Mouse (Mus musculus) limb, embryonic 15.5 days (tissue): ENCODE results near the gene Usp24. TPM values are rescaled to one million over a fixed set of nuclear protein-coding genes. Genes with fewer than 3 reads are reported as not detected.

Source experiments
- ATAC-seq: fragments of 200-750 bp; cut with Nextera tagmentation; 2 replicates; pipeline ENCODE4 v1.8.0; 2017; ENCODE audit warnings: low read depth, moderate TSS enrichment; ENCODE audit not compliant: insufficient number of reproducible peaks, low FRiP score, low TSS enrichment
- H3K27ac ChIP-seq: fragments of 300-500 bp; sonication (generic); 2 replicates; pipeline ENCODE4 v1.5.1; 2015; ENCODE audit warnings: moderate library complexity, mild to moderate bottlenecking, inconsistent platforms
- H3K27me3 ChIP-seq: fragments of 300-500 bp; sonication (generic); 2 replicates; pipeline ENCODE4 v1.6.1; 2015; ENCODE audit warnings: inconsistent platforms
- H3K36me3 ChIP-seq: fragments of 300-500 bp; sonication (generic); 2 replicates; pipeline ENCODE4 v1.6.1; 2015; ENCODE audit warnings: inconsistent platforms
- H3K4me1 ChIP-seq: fragments of 300-500 bp; sonication (generic); 2 replicates; pipeline ENCODE4 v1.6.1; 2015; ENCODE audit warnings: inconsistent platforms
- H3K4me2 ChIP-seq: fragments of 300-500 bp; sonication (generic); 2 replicates; pipeline ENCODE4 v1.6.1; 2015; ENCODE audit warnings: mild to moderate bottlenecking, inconsistent platforms
- H3K4me3 ChIP-seq: fragments of 300-500 bp; sonication (generic); 2 replicates; pipeline ENCODE4 v1.5.1; 2015; ENCODE audit warnings: mild to moderate bottlenecking, inconsistent platforms
- H3K9ac ChIP-seq: fragments of 300-500 bp; sonication (generic); 2 replicates; pipeline ENCODE4 v1.6.1; 2015; ENCODE audit warnings: inconsistent platforms
- H3K9me3 ChIP-seq: fragments of 300-500 bp; sonication (generic); 2 replicates; pipeline ENCODE4 v1.6.1; 2016; ENCODE audit warnings: inconsistent platforms
- WGBS: fragments of 180-500 bp; shearing (Covaris S2); methylation state at CpG from one replicate; pipeline ENCODE4 v1.1.7; 2015; 5-methylcytosine and 5-hydroxymethylcytosine counted together
- polyA plus RNA-seq: library from polyadenylated mRNA; unstranded; fragments of >200 nt; fragmentation: Nextera tagmentation; extraction: Ambion mirVana; gene quantifications from 2 replicates; pipeline ENCODE4 v1.2.1, GENCODE M21; 2015

The Usp24 gene
- polyA plus RNA-seq = 6.0 and 8.0 TPM in 2 replicates

- H3K9me3 ChIP-seq = no peaks in the 10 kb centered on the region
- H3K4me3 ChIP-seq = peak within 1 kb of the TSS; percentile 80
- H3K27ac ChIP-seq = peak within 1 kb of the TSS; percentile 93
- WGBS = under 1% methylated on average over 24 of the region's 60 CpGs
- peaks cover 28% of the 10 kb centered on the region for H3K4me1 ChIP-seq
- no peaks in the 10 kb centered on the region for H3K27me3 ChIP-seq
- peak within 1 kb of the TSS; percentile 96 for H3K9ac ChIP-seq
- peak; percentile 80 for ATAC-seq
- peak within 1 kb of the TSS; percentile 76 for H3K4me2 ChIP-seq
- H3K36me3 ChIP-seq = no peaks in the 10 kb centered on the region
Observed at GRCm38 (mm10) chr4:106315921-106316350, at the start of gene Usp24. Gene Usp24 (plus strand): TSS chr4:106316213.

- H3K4me3 ChIP-seq = no peak overlapping the region
- 35% methylated on average over 2 of the region's 2 CpGs for WGBS
- H3K9ac ChIP-seq = no peak overlapping the region
- H3K4me1 ChIP-seq = peaks cover 12% of the 10 kb centered on the region; the same call in 1 of the 2 replicates
- no peak overlapping the region for H3K4me2 ChIP-seq
- ATAC-seq = no peak
- no peaks in the 10 kb centered on the region for H3K36me3 ChIP-seq
- H3K27ac ChIP-seq = no peak overlapping the region
- no peaks in the 10 kb centered on the region for H3K9me3 ChIP-seq
- H3K27me3 ChIP-seq = no peaks in the 10 kb centered on the region
Observed at GRCm38 (mm10) chr4:106276937-106277336, 39.1 kb upstream of the Usp24 start.

GRCm38 (mm10) chr4:106279177-106279576, 36.8 kb upstream of the Usp24 start:
- 30% methylated on average over 4 of the region's 4 CpGs for WGBS
- H3K27me3 ChIP-seq = no peaks in the 10 kb centered on the region
- no peak for ATAC-seq

GRCm38 (mm10) chr4:106281128-106281491, 34.9 kb upstream of the Usp24 start:
- H3K4me3 ChIP-seq = no peak overlapping the region
- peak overlapping the region; percentile 10; the same call in 1 of the 2 replicates for H3K4me2 ChIP-seq
- no peak overlapping the region for H3K9ac ChIP-seq
- H3K9me3 ChIP-seq = no peaks in the 10 kb centered on the region
- no peaks in the 10 kb centered on the region for H3K27me3 ChIP-seq
- no peak for ATAC-seq
- peaks cover 14% of the 10 kb centered on the region; the same call in 1 of the 2 replicates for H3K4me1 ChIP-seq
- no peaks in the 10 kb centered on the region for H3K36me3 ChIP-seq
- H3K27ac ChIP-seq = no peak overlapping the region
- WGBS = 48% methylated on average over 2 of the region's 2 CpGs

More at GRCm38 (mm10) chr4:106279177-106279576, 36.8 kb upstream of the Usp24 start:
- Histone ChIP-seq H3K9me3 (no peaks in the 10 kb centered on the region), H3K4me1 (peaks cover 14% of the 10 kb centered on the region; the same call in 1 of the 2 replicates), H3K9ac (no peak overlapping the region), H3K4me2 (no peak overlapping the region), H3K4me3 (no peak overlapping the region), H3K36me3 (no peaks in the 10 kb centered on the region), H3K27ac (no peak overlapping the region)

- H3K27ac ChIP-seq = peak overlapping the region; percentile 39; the same call in 1 of the 2 replicates
- H3K9me3 ChIP-seq = no peaks in the 10 kb centered on the region
- 0 out of 2 replicates have a peak, but pooled peaks have one; percentile 10 for ATAC-seq
- 19% methylated on average over 8 of the region's 8 CpGs for WGBS
- no peak overlapping the region for H3K9ac ChIP-seq
- peaks cover 14% of the 10 kb centered on the region; the same call in 1 of the 2 replicates for H3K4me1 ChIP-seq
- H3K4me2 ChIP-seq = peak overlapping the region; percentile 10; the same call in 1 of the 2 replicates
- H3K27me3 ChIP-seq = no peaks in the 10 kb centered on the region
- H3K4me3 ChIP-seq = no peak overlapping the region
- no peaks in the 10 kb centered on the region for H3K36me3 ChIP-seq
Observed at GRCm38 (mm10) chr4:106281492-106282122, 34.4 kb upstream of the Usp24 start.

DNA sequence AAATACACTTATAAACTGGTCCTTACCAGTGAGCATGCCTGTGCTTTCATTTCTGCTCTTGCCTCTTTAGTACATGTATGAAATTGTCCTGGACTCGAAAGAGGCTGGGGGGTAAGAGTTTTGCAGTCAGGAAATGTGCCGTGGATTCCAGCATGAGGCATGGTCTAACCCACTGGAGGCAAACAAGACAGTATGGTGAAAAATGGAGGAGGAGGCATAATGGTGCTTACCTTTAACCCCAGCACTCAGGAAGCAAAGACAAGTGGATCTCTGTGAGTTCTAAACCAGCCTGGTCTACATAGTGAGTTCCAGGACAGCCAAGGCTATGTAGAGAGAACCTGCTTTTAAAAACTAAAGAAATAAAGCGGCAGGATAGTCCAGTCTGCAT, 33.9 kb upstream of the Usp24 start:
- no peak overlapping the region for H3K4me3 ChIP-seq
- WGBS = 51% methylated on average over 3 of the region's 3 CpGs
- H3K9ac ChIP-seq = no peak overlapping the region
- no peaks in the 10 kb centered on the region for H3K27me3 ChIP-seq
- peaks cover 14% of the 10 kb centered on the region; the same call in 1 of the 2 replicates for H3K4me1 ChIP-seq
- no peaks in the 10 kb centered on the region for H3K36me3 ChIP-seq
- H3K27ac ChIP-seq = peak overlapping the region; percentile 39; the same call in 1 of the 2 replicates
- ATAC-seq = no peak
- no peaks in the 10 kb centered on the region for H3K9me3 ChIP-seq
- 0 out of 2 replicates have a peak overlapping the region, but pooled peaks have one; percentile 10 for H3K4me2 ChIP-seq

DNA sequence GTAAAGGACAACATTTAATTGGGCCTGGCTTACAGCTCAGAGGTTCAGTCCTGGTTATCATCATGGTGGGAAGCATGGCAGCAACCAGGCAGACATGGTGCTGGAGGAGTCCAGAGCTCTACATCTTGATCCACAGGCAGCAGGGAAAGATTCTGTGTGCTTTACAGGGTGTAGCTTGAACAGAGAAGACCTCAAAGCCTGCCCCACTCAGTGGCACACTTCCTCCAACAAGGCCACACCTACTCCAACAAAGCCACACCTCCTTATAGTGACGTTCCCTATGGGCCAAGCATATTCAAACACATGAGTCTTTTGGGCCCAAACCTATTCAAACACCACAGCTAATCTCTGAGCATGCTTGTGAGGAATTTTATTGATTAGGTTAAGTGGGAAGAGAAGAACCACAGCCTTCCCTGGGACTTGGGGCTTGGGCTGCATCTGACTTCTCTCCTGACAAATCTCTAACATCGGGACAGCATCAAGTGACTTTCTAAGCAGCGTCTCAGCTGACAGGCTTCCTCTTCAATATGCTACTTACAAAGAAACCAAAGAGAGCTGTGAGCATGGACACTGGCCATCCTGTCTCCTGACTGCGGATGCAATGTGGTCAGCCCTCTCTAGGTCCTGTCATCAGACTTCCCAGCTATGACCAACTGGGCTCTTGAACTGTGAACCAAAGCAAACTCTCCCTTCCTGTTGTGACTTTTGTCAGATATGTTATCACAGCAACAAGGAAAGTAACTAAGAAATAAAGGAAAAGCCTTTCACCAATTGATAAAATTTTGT, 28.9 kb upstream of the Usp24 start:
- Histone ChIP-seq H3K27me3 (no peaks in the 10 kb centered on the region), H3K9ac (no peak overlapping the region), H3K4me3 (no peak overlapping the region), H3K36me3 (no peaks in the 10 kb centered on the region), H3K27ac (no peak overlapping the region), H3K4me1 (0 out of 2 replicates have a peak, but pooled peaks cover under 1% of the 10 kb centered on the region), H3K4me2 (no peak overlapping the region), H3K9me3 (no peaks in the 10 kb centered on the region)
- 80% methylated on average over 4 of the region's 4 CpGs for WGBS
- ATAC-seq = no peak

DNA sequence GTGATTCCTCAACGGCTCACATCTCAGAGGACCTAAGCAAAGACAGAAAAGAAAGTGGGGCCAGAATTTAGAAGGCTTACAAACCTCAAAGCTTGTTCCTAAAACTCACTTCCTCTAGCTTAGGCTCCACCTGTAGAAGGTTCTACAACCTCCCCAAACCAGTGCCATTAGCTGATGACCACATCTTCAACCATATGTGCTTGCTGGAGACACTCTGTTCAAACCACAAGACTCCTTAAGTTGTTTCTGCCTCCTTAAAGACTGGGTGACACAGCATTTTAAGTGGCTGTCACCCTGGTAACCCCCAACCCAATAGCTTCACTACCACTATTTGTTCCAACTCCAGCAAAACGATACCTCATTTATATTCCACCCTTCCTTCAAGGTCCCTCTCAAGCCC, 25.8 kb upstream of the Usp24 start:
- H3K4me3 ChIP-seq = no peak overlapping the region
- no peak overlapping the region for H3K4me2 ChIP-seq
- H3K9me3 ChIP-seq = no peaks in the 10 kb centered on the region
- no peaks in the 10 kb centered on the region for H3K27me3 ChIP-seq
- ATAC-seq = no peak
- H3K4me1 ChIP-seq = no peaks in the 10 kb centered on the region
- H3K36me3 ChIP-seq = no peaks in the 10 kb centered on the region
- H3K27ac ChIP-seq = no peak overlapping the region
- no peak overlapping the region for H3K9ac ChIP-seq
- WGBS = 90% methylated on average over 2 of the region's 2 CpGs

GRCm38 (mm10) chr4:106292823-106293222, 23.2 kb upstream of the Usp24 start:
- H3K27ac ChIP-seq = no peak overlapping the region
- H3K36me3 ChIP-seq = no peaks in the 10 kb centered on the region
- no peak overlapping the region for H3K4me2 ChIP-seq
- no peaks in the 10 kb centered on the region for H3K27me3 ChIP-seq
- 83% methylated on average over 4 of the region's 4 CpGs for WGBS
- no peak for ATAC-seq
- no peaks in the 10 kb centered on the region for H3K9me3 ChIP-seq
- no peak overlapping the region for H3K9ac ChIP-seq
- H3K4me3 ChIP-seq = no peak overlapping the region
- 0 out of 2 replicates have a peak, but pooled peaks cover 3% of the 10 kb centered on the region for H3K4me1 ChIP-seq

DNA sequence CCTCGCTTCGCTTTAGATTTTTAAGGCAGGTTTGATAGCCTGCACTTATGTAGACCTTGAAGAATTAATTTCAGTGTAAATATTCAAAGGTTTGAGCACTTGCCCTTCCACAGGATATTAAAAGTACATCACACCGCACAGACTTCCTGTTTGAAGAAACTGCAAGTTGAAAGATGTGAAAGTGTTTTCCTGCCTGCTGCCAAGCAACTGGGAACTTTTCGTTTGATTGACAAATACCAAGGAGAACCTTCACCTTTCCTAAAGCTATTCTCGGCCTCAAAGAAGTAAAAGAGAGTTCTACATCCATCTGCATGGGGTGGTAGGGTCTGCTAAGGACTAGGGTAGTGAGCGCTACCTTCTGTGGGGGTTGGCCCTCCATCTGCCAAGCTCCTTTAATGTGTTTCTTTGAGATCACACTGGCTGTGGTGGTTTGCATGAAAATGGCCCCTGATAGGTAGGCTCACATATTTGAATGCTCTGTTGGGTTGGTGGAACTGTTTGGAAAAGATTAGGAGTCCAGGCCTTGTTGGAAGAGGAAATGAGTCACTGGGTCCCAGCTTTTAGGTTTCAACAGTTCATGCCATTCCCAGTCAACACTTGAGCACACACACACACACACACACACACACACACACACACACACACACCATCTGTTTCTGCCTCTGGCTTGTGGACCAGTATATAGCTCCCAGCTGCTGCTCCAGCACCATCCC, 22.5 kb upstream of the Usp24 start:
- ATAC-seq = no peak
- no peak overlapping the region for H3K27ac ChIP-seq
- no peak overlapping the region for H3K4me2 ChIP-seq
- whole genome bisulfite sequencing = 80% methylated on average over 6 of the region's 6 CpGs
- H3K36me3 ChIP-seq = no peaks in the 10 kb centered on the region
- no peak overlapping the region for H3K9ac ChIP-seq
- no peaks in the 10 kb centered on the region for H3K9me3 ChIP-seq
- no peaks in the 10 kb centered on the region for H3K27me3 ChIP-seq
- H3K4me1 ChIP-seq = 0 out of 2 replicates have a peak, but pooled peaks cover 5% of the 10 kb centered on the region
- no peak overlapping the region for H3K4me3 ChIP-seq

GRCm38 (mm10) chr4:106295696-106296095, 20.3 kb upstream of the Usp24 start:
- H3K27me3 ChIP-seq = no peaks in the 10 kb centered on the region
- 0 out of 2 replicates have a peak, but pooled peaks cover 5% of the 10 kb centered on the region for H3K4me1 ChIP-seq
- ATAC-seq = no peak
- 40% methylated on average over 4 of the region's 4 CpGs for WGBS
- no peak overlapping the region for H3K4me3 ChIP-seq
- no peak overlapping the region for H3K27ac ChIP-seq
- no peak overlapping the region for H3K4me2 ChIP-seq
- no peaks in the 10 kb centered on the region for H3K36me3 ChIP-seq
- no peaks in the 10 kb centered on the region for H3K9me3 ChIP-seq
- no peak overlapping the region for H3K9ac ChIP-seq
